Mouse (Mus musculus): ENCODE results near the gene Smyd4. TPM values are rescaled to one million over a fixed set of nuclear protein-coding genes. Genes with fewer than 3 reads are reported as not detected.

Gene Smyd4
- polyA plus RNA-seq, 1 experiment from 2014 or later: 14.4 TPM

Small RNAs within 50 kb of the gene (microRNA-seq; reads per million reads assigned to microRNA genes)
- gene Gm47300: not detected

Other genes with a start within 250 kb of the Smyd4 start
- 20.1 and 21.7 TPM in 2 replicates for gene Hic1, start 178.9 kb upstream of the Smyd4 start, polyA plus RNA-seq (2015; fragmentation: Nextera tagmentation; extraction: Ambion mirVana)
- gene Ovca2, start 169.6 kb upstream of the Smyd4 start, polyA plus RNA-seq (2015; fragmentation: Nextera tagmentation; extraction: Ambion mirVana): 25.5 and 26.2 TPM in 2 replicates
- gene Dph1, start 157.2 kb upstream of the Smyd4 start, polyA plus RNA-seq (2015; fragmentation: Nextera tagmentation; extraction: Ambion mirVana): 20.4 and 21.0 TPM in 2 replicates
- gene Rtn4rl1, start 154.7 kb upstream of the Smyd4 start, polyA plus RNA-seq (2015; fragmentation: Nextera tagmentation; extraction: Ambion mirVana): 1.8 and 3.3 TPM in 2 replicates
- gene Rpa1, start 109 bp upstream of the Smyd4 start, polyA plus RNA-seq (2015; fragmentation: Nextera tagmentation; extraction: Ambion mirVana): 169 and 176 TPM in 2 replicates
- gene Serpinf1, start 74.3 kb downstream of the Smyd4 start, polyA plus RNA-seq (2015; fragmentation: Nextera tagmentation; extraction: Ambion mirVana): 46.1 and 57.0 TPM in 2 replicates
- gene Serpinf2, start 91.2 kb downstream of the Smyd4 start, polyA plus RNA-seq (2015; fragmentation: Nextera tagmentation; extraction: Ambion mirVana): 0.89 and 4.3 TPM in 2 replicates
- gene Wdr81, start 106.3 kb downstream of the Smyd4 start, polyA plus RNA-seq (2015; fragmentation: Nextera tagmentation; extraction: Ambion mirVana): 4.5 and 4.8 TPM in 2 replicates
- gene Tlcd2, start 113.3 kb downstream of the Smyd4 start, polyA plus RNA-seq (2015; fragmentation: Nextera tagmentation; extraction: Ambion mirVana): 15.9 and 18.0 TPM in 2 replicates
- 56.9 and 57.3 TPM in 2 replicates for gene Prpf8, start 138.4 kb downstream of the Smyd4 start, polyA plus RNA-seq (2015; fragmentation: Nextera tagmentation; extraction: Ambion mirVana)
- 0.66 and 0.83 TPM in 2 replicates for gene Rilp, start 161.7 kb downstream of the Smyd4 start, polyA plus RNA-seq (2015; fragmentation: Nextera tagmentation; extraction: Ambion mirVana)
- 16.2 and 16.3 TPM in 2 replicates for gene Scarf1, start 165.1 kb downstream of the Smyd4 start, polyA plus RNA-seq (2015; fragmentation: Nextera tagmentation; extraction: Ambion mirVana)
- 5.6 and 6.9 TPM in 2 replicates for gene Slc43a2, start 183.3 kb downstream of the Smyd4 start, polyA plus RNA-seq (2015; fragmentation: Nextera tagmentation; extraction: Ambion mirVana)
- 73.4 and 76.8 TPM in 2 replicates for gene Pitpna, start 239.7 kb downstream of the Smyd4 start, polyA plus RNA-seq (2015; fragmentation: Nextera tagmentation; extraction: Ambion mirVana)